Mouse (Mus musculus) adrenal gland (tissue): Measurements from ENCODE around the gene S100a3.

Experiments used
- intact Hi-C: fragments of 180-260 bp; cut with DNase I; formaldehyde crosslinking; loops from one replicate; pipeline ENCODE4 v1.15.1; 2025

Gene S100a3

DNA sequence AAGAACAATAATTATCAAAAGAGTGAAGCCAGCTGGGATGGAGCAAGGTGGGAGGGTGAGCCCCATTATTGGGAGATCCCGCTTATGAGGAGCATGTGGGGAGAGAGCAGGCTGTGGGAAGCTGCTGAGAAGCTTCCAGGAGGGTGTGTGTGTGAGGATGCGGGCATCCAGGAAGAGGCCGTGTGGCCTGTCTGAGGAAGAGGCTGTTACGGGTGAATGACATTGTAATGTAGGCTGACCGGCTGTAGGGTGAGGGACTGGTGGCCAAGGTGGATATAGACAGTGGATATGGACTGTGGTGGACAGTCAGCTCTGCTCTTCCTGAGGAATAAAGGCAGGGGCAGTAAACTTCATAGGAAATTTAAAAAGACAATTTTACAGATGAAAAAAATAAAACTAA lies 65.1 kb downstream of the S100a3 start:
- intact Hi-C loops = no loop called here

- intact Hi-C loops = no loop called here
These were observed 66.1 kb downstream of the S100a3 start for GRCm38 (mm10) chr3:90626266-90627021.

DNA sequence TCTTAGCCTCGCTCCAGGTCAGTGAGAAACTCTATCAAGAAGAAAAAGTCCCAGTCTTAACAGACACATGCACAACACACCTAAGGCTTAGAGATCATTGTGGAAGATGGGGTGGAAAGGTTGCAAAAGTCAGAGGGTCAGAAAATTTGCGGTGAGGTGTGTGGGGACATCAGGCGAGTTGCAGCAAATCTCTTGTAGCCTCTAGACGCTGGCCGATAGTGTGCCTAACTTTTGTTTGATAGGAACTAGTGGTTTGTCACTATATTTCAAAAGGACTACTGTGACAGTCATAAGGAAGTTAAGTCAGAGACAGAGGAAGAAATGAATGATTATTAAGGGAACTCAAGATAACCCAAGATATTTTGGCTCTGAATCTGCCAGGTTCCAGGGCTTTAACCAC lies 67.0 kb downstream of the S100a3 start:
- intact Hi-C loops = no loop called here

GRCm38 (mm10) chr3:90627807-90628206 lies 67.4 kb downstream of the S100a3 start:
- intact Hi-C loops = no loop called here

- intact Hi-C loops = no loop called here
These were observed 68.9 kb downstream of the S100a3 start for GRCm38 (mm10) chr3:90629298-90629697.

DNA sequence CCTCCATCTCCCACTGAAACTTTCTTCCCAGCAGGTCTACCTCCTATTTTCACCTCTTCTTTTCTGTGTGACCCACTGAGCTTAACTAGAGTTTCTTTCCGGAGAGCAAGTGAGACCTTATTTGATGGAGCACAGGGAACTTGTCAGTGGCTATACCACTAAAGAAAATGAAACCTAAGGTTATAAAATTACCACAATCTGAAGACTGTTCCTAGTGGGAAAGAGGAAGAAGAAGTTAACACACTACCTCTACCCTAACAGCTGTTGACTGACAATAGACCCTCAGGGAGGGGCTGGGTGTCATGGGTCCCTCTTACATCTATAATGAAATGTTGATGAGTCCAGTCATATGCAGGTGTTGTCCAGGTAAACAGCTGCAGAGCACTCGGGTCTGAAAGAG lies 71.6 kb downstream of the S100a3 start:
- intact Hi-C loops = no loop called here

DNA sequence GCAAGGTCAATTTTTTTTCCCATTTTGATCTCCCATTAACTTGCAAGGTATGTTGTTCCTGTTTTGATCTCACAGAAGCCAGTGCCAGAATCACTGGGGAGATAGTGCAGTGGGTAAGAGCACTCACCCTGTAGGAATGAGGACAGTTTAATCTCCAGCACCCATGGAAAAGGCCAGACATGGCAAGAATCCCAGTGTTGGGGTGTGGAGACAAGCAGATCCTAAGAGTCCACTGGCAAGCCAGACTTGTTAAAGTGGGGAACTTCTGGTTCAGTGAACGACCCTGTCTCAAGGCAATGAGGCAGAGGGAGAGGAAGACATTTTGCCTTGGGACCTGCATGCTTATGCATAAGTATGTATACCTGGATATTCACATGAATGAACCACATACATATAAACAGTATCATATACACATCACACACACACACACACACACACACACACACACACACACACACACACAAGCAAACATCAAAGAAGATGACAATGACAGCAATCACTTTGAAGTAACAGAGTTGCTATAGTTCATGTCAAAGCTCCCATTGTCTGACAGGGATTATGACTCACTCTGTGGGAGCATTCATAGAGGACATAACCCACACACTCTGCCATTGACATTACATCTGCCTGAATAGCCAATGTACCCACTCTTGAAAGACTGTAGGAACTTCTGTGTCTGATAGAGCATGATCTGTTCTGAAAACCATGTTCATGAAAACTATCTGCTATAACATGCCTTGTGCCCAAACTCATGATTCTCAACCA lies 78.3 kb downstream of the S100a3 start:
- intact Hi-C loops = no loop called here

DNA sequence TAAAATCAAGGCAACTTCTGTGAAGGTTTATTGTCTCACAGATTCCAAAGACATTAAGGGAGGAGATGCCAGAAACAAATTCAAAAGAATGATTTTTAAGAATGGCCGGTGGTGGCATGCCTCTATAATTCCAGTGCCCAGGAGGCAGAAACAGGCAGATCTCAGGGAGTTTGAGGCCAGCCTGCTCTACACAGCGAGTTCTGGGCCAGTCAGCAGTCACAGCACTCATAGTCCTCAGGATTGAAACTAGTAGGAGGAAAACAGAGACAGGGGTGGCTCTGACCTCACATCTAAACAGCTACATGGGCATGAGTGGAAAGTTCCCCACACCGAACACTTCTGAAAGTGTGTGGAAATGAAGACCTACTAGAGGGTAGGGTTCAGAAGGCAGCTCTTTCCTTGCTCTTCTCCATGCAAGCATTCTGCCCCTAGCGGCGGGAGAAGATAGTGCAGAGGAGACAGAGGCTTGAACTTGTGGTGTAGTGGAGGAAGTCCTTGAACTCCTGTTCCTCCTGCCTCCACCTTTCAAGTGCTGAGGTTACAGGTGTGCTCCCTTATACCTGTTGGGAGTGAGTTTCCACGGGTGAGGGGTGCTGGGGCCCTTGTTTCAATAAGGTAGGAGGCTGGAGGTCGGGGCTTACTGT lies 79.3 kb downstream of the S100a3 start:
- intact Hi-C loops = no loop called here

DNA sequence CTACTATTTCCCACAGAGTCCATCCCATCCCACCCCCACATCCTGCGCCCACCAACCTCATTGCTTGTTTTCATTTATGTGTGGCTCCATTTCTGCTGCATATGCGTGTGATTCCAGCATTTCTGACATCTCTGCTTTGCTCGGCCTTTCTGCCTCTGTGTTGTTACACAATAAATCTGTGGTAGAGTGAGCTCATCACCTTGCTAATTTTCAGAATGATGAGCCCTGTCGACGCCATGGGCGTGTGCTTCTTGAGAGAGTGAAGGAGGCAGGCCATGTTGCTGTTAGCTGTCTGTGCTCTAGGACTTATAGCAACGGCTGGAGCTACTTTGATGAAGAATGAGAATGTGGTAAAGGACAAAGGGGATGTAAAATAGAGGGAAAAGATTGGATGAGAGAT lies 80.6 kb downstream of the S100a3 start:
- intact Hi-C loops = no loop called here

DNA sequence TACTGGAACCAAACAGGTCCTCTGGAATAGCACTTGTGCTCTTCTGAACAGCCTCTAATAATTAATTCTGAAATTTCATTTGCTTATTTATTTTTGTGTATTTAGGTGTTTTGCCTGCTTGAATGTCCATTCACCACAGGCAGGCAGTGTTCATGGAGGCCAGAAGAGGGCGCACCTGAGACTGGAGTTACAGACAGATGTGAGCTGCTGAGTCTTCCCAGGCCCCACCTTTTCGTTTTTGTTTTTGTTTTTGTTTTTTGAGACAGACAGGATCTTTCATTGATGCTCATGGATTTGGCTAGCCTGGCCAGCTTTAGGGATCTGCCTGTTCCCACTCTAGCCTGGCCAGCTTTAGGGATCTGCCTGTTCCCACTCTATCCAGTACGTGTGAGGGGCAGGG lies 83.8 kb downstream of the S100a3 start:
- intact Hi-C loops = no loop called here

DNA sequence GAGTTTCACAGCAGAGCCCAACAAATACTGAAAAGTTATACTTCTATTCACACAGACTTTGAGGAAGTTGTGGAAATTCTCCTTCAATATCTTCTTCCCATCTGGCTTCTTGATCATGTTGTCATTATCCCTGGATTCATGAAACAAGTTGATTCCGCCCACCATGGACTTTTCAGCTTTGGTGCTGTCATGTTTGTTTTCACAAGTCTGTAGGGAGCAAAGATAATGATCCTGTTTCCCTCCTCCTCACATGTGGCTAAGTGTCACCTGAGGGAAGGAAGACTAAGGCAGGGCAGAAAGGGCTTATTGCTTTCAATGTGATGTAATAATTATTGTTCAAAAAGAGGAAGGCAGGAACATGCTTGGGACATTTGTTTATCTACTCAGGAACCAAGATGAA lies 86.9 kb downstream of the S100a3 start:
- intact Hi-C loops = loop anchor here (5.0 kb wide), 1 partner anchor 60 kb away; no protein-coding TSS in a partner anchor

GRCm38 (mm10) chr3:90648981-90649380 lies 88.6 kb downstream of the S100a3 start:
- intact Hi-C loops = loop anchor here (5.0 kb wide), 1 partner anchor 58 kb away; no protein-coding TSS in a partner anchor

GRCm38 (mm10) chr3:90649832-90650231 lies 89.5 kb downstream of the S100a3 start:
- intact Hi-C loops = loop anchor here (5.0 kb wide), 1 partner anchor 57 kb away; no protein-coding TSS in a partner anchor
